Mouse (Mus musculus): ENCODE data around the gene Pgp. TPM values are rescaled to one million over a fixed set of nuclear protein-coding genes. Genes with fewer than 3 reads are reported as not detected.
"Not testable (repeated sequence)": the region's sequence is repeated elsewhere in the genome, so short reads cannot be mapped to it uniquely, and the experiment has no call there.

Gene Pgp
- total RNA-seq (2021) (10 to 100 TPM; 35.7 to 44.5 TPM), polyA plus RNA-seq (2012; rRNA removed) (39.1 and 46.4 TPM in 2 replicates)
- long read RNA-seq, transcript Pgp-201 (2 exons, 2,627 nt), result major isoform, 120 of 160 reads
- long read RNA-seq, transcript Pgp-202 (1 exons, 2,428 nt), result minor isoform, 38 of 160 reads
- long read RNA-seq, partial matches to known transcripts, result 0 of 160 reads
- long read RNA-seq, other reads (novel, unspliced or antisense), result 2 of 160 reads

DNA sequence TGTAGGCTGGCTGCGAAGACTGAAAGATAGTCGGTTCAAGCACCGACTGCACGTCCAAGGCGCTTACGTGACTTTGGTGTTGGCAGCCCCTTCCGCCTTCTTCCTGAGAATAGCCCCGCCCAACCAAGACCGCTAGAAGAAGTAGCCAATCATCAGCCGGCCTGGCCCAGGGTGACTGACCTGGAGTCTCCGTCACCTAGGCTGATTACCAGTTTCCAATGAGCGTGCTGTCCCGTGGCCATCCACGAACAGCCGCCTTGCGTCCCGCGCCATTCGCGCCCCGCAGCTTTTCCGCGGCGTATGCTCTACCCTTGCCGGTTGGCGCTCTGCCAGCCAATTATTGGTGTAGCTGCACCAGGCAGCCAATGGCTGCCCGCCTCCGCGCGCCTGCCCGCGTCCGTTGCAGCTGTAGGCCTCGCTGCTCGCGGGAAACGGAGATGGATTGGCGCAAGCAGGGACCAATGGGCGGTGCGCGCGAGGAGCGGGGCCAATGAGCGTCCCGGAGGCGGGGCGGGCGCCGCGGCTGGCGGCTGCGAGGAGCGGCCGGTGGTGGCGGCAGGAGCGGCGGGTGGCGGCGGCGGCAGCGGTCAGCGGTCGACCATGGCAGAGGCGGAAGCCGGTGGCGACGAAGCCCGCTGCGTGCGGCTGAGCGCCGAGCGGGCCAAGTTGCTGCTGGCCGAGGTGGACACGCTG is at the start of gene Pgp, which contains the start of gene E4f1:
Gene Pgp (plus strand): TSS at position 483 of the 693 bp plus-strand sequence.
Gene E4f1 (minus strand): TSS at position 404 of the 693 bp plus-strand sequence.
- peak within 1 kb of the TSS; percentile 71 for H3K4me3 ChIP-seq
- peaks cover 2% of the 10 kb centered on the region for H3K79me2 ChIP-seq (replicated peaks; ENCODE audit: control insufficient read depth, insufficient read depth, low read length)
- peak; percentile 98 to 100 for DNase-seq
- peaks cover 11% of the 10 kb centered on the region for H3K4me1 ChIP-seq (ENCODE audit: control insufficient read depth, insufficient read depth, low read length)
- H3K9ac ChIP-seq (ENCODE audit: low read depth, low read length), result peak within 1 kb of the TSS; percentile 88
- TF ChIP-seq CTCF (IDR thresholded peaks at IDR 0.05), result peak; percentile 10; the same call in 1 of the 2 replicates
- peak; percentile 81 for TF ChIP-seq POLR2A (IDR thresholded peaks at IDR 0.05; ENCODE audit: insufficient read depth, low read depth, low read length)
- 0 out of 2 replicates have a peak, but pooled peaks have one; percentile 2 for TF ChIP-seq EP300 (IDR thresholded peaks at IDR 0.05; ENCODE audit: insufficient read depth, low read depth, low read length)
- intact Hi-C loops (cut with DNase I), result loop anchor here (1.0 kb wide), 1 partner anchor 8 kb away; no protein-coding TSS in a partner anchor
- peaks cover 1% of the 10 kb centered on the region; the same call in 1 of the 2 replicates for H3K36me3 ChIP-seq (ENCODE audit: control insufficient read depth, insufficient read depth, low read length)
- under 1% methylated on average over 75 of the region's 75 CpGs for WGBS
- no peaks in the 10 kb centered on the region for H3K27me3 ChIP-seq (ENCODE audit: control insufficient read depth, insufficient read depth, low read length)
- peak within 1 kb of the TSS; percentile 97 for H3K27ac ChIP-seq

DNA sequence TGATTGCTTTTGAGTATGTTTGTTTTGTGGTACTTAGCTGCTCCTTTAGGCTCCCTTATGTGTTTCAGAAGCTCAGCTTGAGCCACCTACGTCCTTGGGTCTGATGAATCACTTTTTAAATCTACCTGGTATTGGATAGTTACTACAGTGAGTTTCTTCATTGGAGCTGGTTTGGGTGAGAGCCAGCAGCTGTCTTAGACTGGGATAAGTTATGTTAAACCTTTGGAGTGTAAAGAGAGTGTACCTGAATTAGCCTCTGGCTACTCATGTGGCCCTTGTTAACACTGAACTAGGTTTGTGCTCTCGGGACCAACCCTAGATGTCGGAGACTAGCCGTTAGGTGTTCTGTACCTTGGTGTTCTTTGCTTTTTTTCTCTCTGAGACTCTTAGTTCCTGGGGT is 47.1 kb upstream of the Pgp start:
- H3K79me2 ChIP-seq (replicated peaks; ENCODE audit: control insufficient read depth, insufficient read depth, low read length), result 0 out of 2 replicates have a peak, but pooled peaks cover 1% of the 10 kb centered on the region
- H3K4me3 ChIP-seq, result no peak overlapping the region
- no peaks in the 10 kb centered on the region for H3K4me1 ChIP-seq (ENCODE audit: control insufficient read depth, insufficient read depth, low read length)
- no peak overlapping the region for H3K27ac ChIP-seq
- no peak overlapping the region for H3K9ac ChIP-seq (ENCODE audit: low read depth, low read length)
- peaks cover 4% of the 10 kb centered on the region; the same call in 1 of the 2 replicates for H3K36me3 ChIP-seq (ENCODE audit: control insufficient read depth, insufficient read depth, low read length)
- WGBS, result 94% methylated on average over 4 of the region's 4 CpGs
- no peaks in the 10 kb centered on the region for H3K27me3 ChIP-seq (ENCODE audit: control insufficient read depth, insufficient read depth, low read length)
- intact Hi-C loops (cut with DNase I), result no loop called here
- TF ChIP-seq POLR2A (IDR thresholded peaks at IDR 0.05; ENCODE audit: insufficient read depth, low read depth, low read length), result no peak
- TF ChIP-seq CTCF (IDR thresholded peaks at IDR 0.05), result no peak
- TF ChIP-seq EP300 (IDR thresholded peaks at IDR 0.05; ENCODE audit: insufficient read depth, low read depth, low read length), result no peak
- no peak for DNase-seq

DNA sequence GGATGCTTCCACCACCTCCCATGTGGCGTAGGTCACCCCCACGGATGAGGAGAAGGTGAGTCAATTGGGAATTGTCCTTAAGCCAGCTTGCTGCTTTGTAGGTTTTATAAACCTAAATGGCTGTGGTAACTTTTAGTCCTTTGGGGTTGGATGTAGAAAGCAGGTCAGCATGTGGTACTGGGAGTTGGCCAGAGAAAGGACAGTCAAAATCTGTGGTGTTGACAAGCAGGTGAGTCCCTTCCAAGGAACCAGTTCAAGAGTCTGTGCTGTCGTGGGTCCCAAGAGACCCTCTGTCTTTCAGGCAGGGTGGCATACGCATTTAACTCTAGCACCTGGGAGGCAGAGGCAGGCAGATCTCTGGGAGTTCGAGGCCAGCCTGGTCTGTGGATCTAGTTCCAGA is 45.7 kb upstream of the Pgp start:
- no peaks in the 10 kb centered on the region for H3K4me1 ChIP-seq (ENCODE audit: control insufficient read depth, insufficient read depth, low read length)
- H3K4me3 ChIP-seq, result no peak overlapping the region
- WGBS, result 87% methylated on average over 5 of the region's 5 CpGs
- H3K79me2 ChIP-seq (replicated peaks; ENCODE audit: control insufficient read depth, insufficient read depth, low read length), result no peaks in the 10 kb centered on the region
- H3K27me3 ChIP-seq (ENCODE audit: control insufficient read depth, insufficient read depth, low read length), result no peaks in the 10 kb centered on the region
- no peak overlapping the region for H3K9ac ChIP-seq (ENCODE audit: low read depth, low read length)
- H3K36me3 ChIP-seq (ENCODE audit: control insufficient read depth, insufficient read depth, low read length), result peaks cover 3% of the 10 kb centered on the region; the same call in 1 of the 2 replicates
- no peak overlapping the region for H3K27ac ChIP-seq
- no peak for DNase-seq
- no peak for TF ChIP-seq EP300 (IDR thresholded peaks at IDR 0.05; ENCODE audit: insufficient read depth, low read depth, low read length)
- no peak for TF ChIP-seq POLR2A (IDR thresholded peaks at IDR 0.05; ENCODE audit: insufficient read depth, low read depth, low read length)
- no peak for TF ChIP-seq CTCF (IDR thresholded peaks at IDR 0.05)
- intact Hi-C loops (cut with DNase I), result no loop called here

DNA sequence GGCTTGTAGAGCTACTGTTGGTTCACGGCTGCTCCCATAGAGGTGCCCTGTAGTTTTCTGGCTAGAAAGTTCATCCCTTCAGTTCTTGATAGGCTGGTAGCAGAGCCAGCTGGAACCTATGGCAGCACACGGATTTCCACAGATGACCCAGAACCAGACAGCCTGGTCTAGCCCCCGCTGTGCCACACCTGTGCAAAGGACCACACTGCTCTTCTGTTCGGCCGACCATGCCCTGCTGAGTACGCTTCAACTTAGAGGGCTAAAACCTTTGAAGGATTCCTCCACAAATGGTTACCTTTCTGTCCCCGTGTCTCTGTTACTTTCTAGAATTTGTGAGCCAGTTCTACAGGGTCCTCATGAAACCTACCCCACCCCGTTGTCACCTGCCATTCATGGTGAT is 44.9 kb upstream of the Pgp start:
- H3K4me1 ChIP-seq (ENCODE audit: control insufficient read depth, insufficient read depth, low read length); H3K27ac ChIP-seq; H3K4me3 ChIP-seq; DNase-seq; H3K27me3 ChIP-seq (ENCODE audit: control insufficient read depth, insufficient read depth, low read length); H3K9ac ChIP-seq (ENCODE audit: low read depth, low read length); H3K79me2 ChIP-seq (replicated peaks; ENCODE audit: control insufficient read depth, insufficient read depth, low read length); intact Hi-C loops (cut with DNase I); H3K36me3 ChIP-seq (ENCODE audit: control insufficient read depth, insufficient read depth, low read length): not testable (repeated sequence)
- WGBS, result 90% methylated on average over 6 of the region's 8 CpGs

DNA sequence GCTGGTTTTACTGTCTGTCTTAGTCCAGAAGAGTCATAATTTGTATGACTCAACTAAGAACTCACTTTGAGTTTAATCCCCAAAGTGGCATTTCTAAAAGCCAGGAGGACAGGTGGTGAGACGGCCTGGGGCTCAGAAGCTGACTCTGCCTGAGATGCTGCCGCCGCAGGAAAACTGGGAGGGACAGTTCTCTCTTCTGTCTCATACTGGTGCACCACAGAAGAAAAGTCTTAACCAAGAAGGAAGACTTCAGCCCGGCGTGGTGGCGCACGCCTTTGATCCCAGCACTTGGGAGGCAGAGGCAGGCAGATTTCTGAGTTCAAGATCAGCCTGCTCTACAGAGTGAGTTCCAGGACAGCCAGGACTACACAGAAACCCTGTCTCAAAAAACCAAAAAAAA is 44.3 kb upstream of the Pgp start:
- no peak for DNase-seq
- Histone ChIP-seq H3K4me3 (no peak overlapping the region; the same call in 1 of the 2 replicates), H3K4me1 (ENCODE audit: control insufficient read depth, insufficient read depth, low read length) (no peaks in the 10 kb centered on the region), H3K9ac (ENCODE audit: low read depth, low read length) (no peak overlapping the region), H3K27ac (peak overlapping the region; percentile 91), H3K27me3 (ENCODE audit: control insufficient read depth, insufficient read depth, low read length) (no peaks in the 10 kb centered on the region), H3K79me2 (replicated peaks; ENCODE audit: control insufficient read depth, insufficient read depth, low read length) (0 out of 2 replicates have a peak, but pooled peaks cover 1% of the 10 kb centered on the region), H3K36me3 (ENCODE audit: control insufficient read depth, insufficient read depth, low read length) (no peaks in the 10 kb centered on the region)
- WGBS, result 88% methylated on average over 7 of the region's 7 CpGs
- no peak for TF ChIP-seq CTCF (IDR thresholded peaks at IDR 0.05)
- no peak for TF ChIP-seq POLR2A (IDR thresholded peaks at IDR 0.05; ENCODE audit: insufficient read depth, low read depth, low read length)
- TF ChIP-seq EP300 (IDR thresholded peaks at IDR 0.05; ENCODE audit: insufficient read depth, low read depth, low read length), result no peak
- intact Hi-C loops (cut with DNase I), result no loop called here

Data from heart, adult 2 months (tissue).